Mouse (Mus musculus): ENCODE data around the gene 1700037H04Rik. TPM values are rescaled to one million over a fixed set of nuclear protein-coding genes. Genes with fewer than 3 reads are reported as not detected.

1700037H04Rik gene
- polyA plus RNA-seq, 1 experiment from 2014 or later: 138 TPM

GRCm38 (mm10) chr2:131135521-131136139 lies 24.3 kb downstream of the 1700037H04Rik start:
- Histone ChIP-seq H3K9ac (ENCODE audit: low read depth, low read length) (no peak overlapping the region), H3K36me3 (ENCODE audit: control insufficient read depth, insufficient read depth, low read length) (no peaks in the 10 kb centered on the region), H3K9me3 (ENCODE audit: control insufficient read depth, low read length) (no peaks in the 10 kb centered on the region), H3K4me3 (ENCODE audit: low read length) (no peak overlapping the region), H3K27me3 (replicated peaks; ENCODE audit: control insufficient read depth, insufficient read depth, low read length) (no peaks in the 10 kb centered on the region), H3K27ac (ENCODE audit: low read length) (no peak overlapping the region), H3K4me2 (ENCODE audit: low read depth, low read length) (no peak overlapping the region), H3K4me1 (ENCODE audit: control insufficient read depth, insufficient read depth, low read length) (peaks cover 9% of the 10 kb centered on the region)
- WGBS: 63% methylated on average over 11 of the region's 11 CpGs
- ATAC-seq: peak; percentile 77

GRCm38 (mm10) chr2:131134826-131135400 lies 25.0 kb downstream of the 1700037H04Rik start:
- no peak for ATAC-seq
- no peak overlapping the region for H3K4me3 ChIP-seq (ENCODE audit: low read length)
- 0 out of 2 replicates have a peak overlapping the region, but pooled peaks have one; percentile 30 for H3K27ac ChIP-seq (ENCODE audit: low read length)

GRCm38 (mm10) chr2:131134381-131134780 lies 25.5 kb downstream of the 1700037H04Rik start:
- 42% methylated on average over 1 of the region's 1 CpGs for WGBS

More at GRCm38 (mm10) chr2:131134826-131135400, 25.0 kb downstream of the 1700037H04Rik start:
- Histone ChIP-seq H3K4me2 (ENCODE audit: low read depth, low read length) (no peak overlapping the region), H3K36me3 (ENCODE audit: control insufficient read depth, insufficient read depth, low read length) (no peaks in the 10 kb centered on the region), H3K9me3 (ENCODE audit: control insufficient read depth, low read length) (no peaks in the 10 kb centered on the region), H3K27me3 (replicated peaks; ENCODE audit: control insufficient read depth, insufficient read depth, low read length) (no peaks in the 10 kb centered on the region), H3K9ac (ENCODE audit: low read depth, low read length) (no peak overlapping the region), H3K4me1 (ENCODE audit: control insufficient read depth, insufficient read depth, low read length) (peaks cover 7% of the 10 kb centered on the region)
- 86% methylated on average over 8 of the region's 8 CpGs for WGBS

GRCm38 (mm10) chr2:131132930-131133547 lies 26.8 kb downstream of the 1700037H04Rik start, which contains the start of gene Gm11037:
TSS of gene Gm11037 (plus strand) at chr2:131133497.
- WGBS: 87% methylated on average over 9 of the region's 9 CpGs
- Histone ChIP-seq H3K4me2 (ENCODE audit: low read depth, low read length) (no peak within 1 kb of the TSS), H3K9ac (ENCODE audit: low read depth, low read length) (no peak within 1 kb of the TSS), H3K4me1 (ENCODE audit: control insufficient read depth, insufficient read depth, low read length) (peaks cover 11% of the 10 kb centered on the region; the same call in 1 of the 2 replicates), H3K4me3 (ENCODE audit: low read length) (no peak within 1 kb of the TSS), H3K27ac (ENCODE audit: low read length) (no peak within 1 kb of the TSS), H3K27me3 (replicated peaks; ENCODE audit: control insufficient read depth, insufficient read depth, low read length) (no peaks in the 10 kb centered on the region), H3K36me3 (ENCODE audit: control insufficient read depth, insufficient read depth, low read length) (no peaks in the 10 kb centered on the region), H3K9me3 (ENCODE audit: control insufficient read depth, low read length) (no peaks in the 10 kb centered on the region)
- no peak for ATAC-seq

More at GRCm38 (mm10) chr2:131134381-131134780, 25.5 kb downstream of the 1700037H04Rik start:
- Histone ChIP-seq H3K9me3 (ENCODE audit: control insufficient read depth, low read length) (no peaks in the 10 kb centered on the region), H3K4me3 (ENCODE audit: low read length) (no peak overlapping the region), H3K4me1 (ENCODE audit: control insufficient read depth, insufficient read depth, low read length) (peaks cover 2% of the 10 kb centered on the region), H3K27ac (ENCODE audit: low read length) (0 out of 2 replicates have a peak overlapping the region, but pooled peaks have one; percentile 30), H3K4me2 (ENCODE audit: low read depth, low read length) (no peak overlapping the region), H3K27me3 (replicated peaks; ENCODE audit: control insufficient read depth, insufficient read depth, low read length) (no peaks in the 10 kb centered on the region), H3K9ac (ENCODE audit: low read depth, low read length) (no peak overlapping the region), H3K36me3 (ENCODE audit: control insufficient read depth, insufficient read depth, low read length) (no peaks in the 10 kb centered on the region)
- no peak for ATAC-seq

- peaks cover 15% of the 10 kb centered on the region for H3K4me1 ChIP-seq (ENCODE audit: control insufficient read depth, insufficient read depth, low read length)
- H3K4me2 ChIP-seq (ENCODE audit: low read depth, low read length): no peak overlapping the region
- no peak overlapping the region for H3K9ac ChIP-seq (ENCODE audit: low read depth, low read length)
- H3K9me3 ChIP-seq (ENCODE audit: control insufficient read depth, low read length): no peaks in the 10 kb centered on the region
- no peaks in the 10 kb centered on the region for H3K36me3 ChIP-seq (ENCODE audit: control insufficient read depth, insufficient read depth, low read length)
- no peak overlapping the region for H3K4me3 ChIP-seq (ENCODE audit: low read length)
- no peak overlapping the region for H3K27ac ChIP-seq (ENCODE audit: low read length)
- WGBS: 84% methylated on average over 10 of the region's 10 CpGs
- H3K27me3 ChIP-seq (replicated peaks; ENCODE audit: control insufficient read depth, insufficient read depth, low read length): no peaks in the 10 kb centered on the region
- ATAC-seq: no peak
Observed at GRCm38 (mm10) chr2:131132111-131132888, 27.6 kb downstream of the 1700037H04Rik start.

GRCm38 (mm10) chr2:131130849-131131248 lies 29.0 kb downstream of the 1700037H04Rik start:
- H3K4me1 ChIP-seq (ENCODE audit: control insufficient read depth, insufficient read depth, low read length): peaks cover 25% of the 10 kb centered on the region
- no peak for ATAC-seq
- no peaks in the 10 kb centered on the region for H3K27me3 ChIP-seq (replicated peaks; ENCODE audit: control insufficient read depth, insufficient read depth, low read length)
- H3K9ac ChIP-seq (ENCODE audit: low read depth, low read length): no peak overlapping the region
- no peaks in the 10 kb centered on the region for H3K9me3 ChIP-seq (ENCODE audit: control insufficient read depth, low read length)
- WGBS: 61% methylated on average over 2 of the region's 2 CpGs
- no peaks in the 10 kb centered on the region for H3K36me3 ChIP-seq (ENCODE audit: control insufficient read depth, insufficient read depth, low read length)
- no peak overlapping the region for H3K4me2 ChIP-seq (ENCODE audit: low read depth, low read length)
- H3K4me3 ChIP-seq (ENCODE audit: low read length): no peak overlapping the region
- H3K27ac ChIP-seq (ENCODE audit: low read length): no peak overlapping the region

GRCm38 (mm10) chr2:131129836-131130235 lies 30.0 kb downstream of the 1700037H04Rik start:
- no peak overlapping the region for H3K9ac ChIP-seq (ENCODE audit: low read depth, low read length)
- no peaks in the 10 kb centered on the region for H3K27me3 ChIP-seq (replicated peaks; ENCODE audit: control insufficient read depth, insufficient read depth, low read length)
- no peak overlapping the region for H3K4me2 ChIP-seq (ENCODE audit: low read depth, low read length)
- H3K9me3 ChIP-seq (ENCODE audit: control insufficient read depth, low read length): no peaks in the 10 kb centered on the region
- H3K4me3 ChIP-seq (ENCODE audit: low read length): no peak overlapping the region
- 59% methylated on average over 5 of the region's 5 CpGs for WGBS
- ATAC-seq: 0 out of 2 replicates have a peak, but pooled peaks have one; percentile 9
- H3K4me1 ChIP-seq (ENCODE audit: control insufficient read depth, insufficient read depth, low read length): peaks cover 25% of the 10 kb centered on the region
- no peaks in the 10 kb centered on the region for H3K36me3 ChIP-seq (ENCODE audit: control insufficient read depth, insufficient read depth, low read length)
- H3K27ac ChIP-seq (ENCODE audit: low read length): no peak overlapping the region

- H3K36me3 ChIP-seq (ENCODE audit: control insufficient read depth, insufficient read depth, low read length): no peaks in the 10 kb centered on the region
- WGBS: 76% methylated on average over 3 of the region's 3 CpGs
- ATAC-seq: no peak
- H3K4me1 ChIP-seq (ENCODE audit: control insufficient read depth, insufficient read depth, low read length): peaks cover 25% of the 10 kb centered on the region
- H3K9ac ChIP-seq (ENCODE audit: low read depth, low read length): 0 out of 2 replicates have a peak overlapping the region, but pooled peaks have one; percentile 80
- H3K4me2 ChIP-seq (ENCODE audit: low read depth, low read length): peak overlapping the region; percentile 77; the same call in 1 of the 2 replicates
- H3K27ac ChIP-seq (ENCODE audit: low read length): no peak overlapping the region
- no peak overlapping the region for H3K4me3 ChIP-seq (ENCODE audit: low read length)
- H3K9me3 ChIP-seq (ENCODE audit: control insufficient read depth, low read length): no peaks in the 10 kb centered on the region
- no peaks in the 10 kb centered on the region for H3K27me3 ChIP-seq (replicated peaks; ENCODE audit: control insufficient read depth, insufficient read depth, low read length)
Observed at GRCm38 (mm10) chr2:131128636-131129157, 31.2 kb downstream of the 1700037H04Rik start.
